Mouse (Mus musculus) frontal cortex, adult (tissue): ENCODE measurements around the gene Cemip2.
A peak's percentile ranks its signal among the peaks of the same experiment; 100 is the strongest.

Source experiments
- ATAC-seq: cut with Nextera tagmentation; 2 replicates; pipeline ENCODE4 v1.9.2; 2017; ENCODE audit warnings: mild to moderate bottlenecking, moderate library complexity, mixed read lengths; ENCODE audit not compliant: low TSS enrichment

The Cemip2 gene

GRCm38 (mm10) chr19:21779106-21779505 lies 964 bp downstream of the Cemip2 start:
- ATAC-seq = no peak; the same call in 1 of the 2 replicates

GRCm38 (mm10) chr19:21780663-21781062 lies 2.5 kb downstream of the Cemip2 start:
- ATAC-seq = no peak

GRCm38 (mm10) chr19:21781066-21781786 lies 3.1 kb downstream of the Cemip2 start:
- no peak for ATAC-seq

- no peak for ATAC-seq
These were observed 3.8 kb downstream of the Cemip2 start for GRCm38 (mm10) chr19:21781787-21782432.

GRCm38 (mm10) chr19:21783717-21784116 lies 5.6 kb downstream of the Cemip2 start:
- ATAC-seq = no peak

GRCm38 (mm10) chr19:21784331-21785131 lies 6.4 kb downstream of the Cemip2 start:
- ATAC-seq = no peak

GRCm38 (mm10) chr19:21785132-21785528 lies 7.0 kb downstream of the Cemip2 start:
- ATAC-seq = no peak

GRCm38 (mm10) chr19:21787004-21787480 lies 8.9 kb downstream of the Cemip2 start:
- ATAC-seq = peak; percentile 76

- ATAC-seq = no peak
These were observed 10.9 kb downstream of the Cemip2 start for GRCm38 (mm10) chr19:21788999-21789398.

GRCm38 (mm10) chr19:21789676-21790075 lies 11.5 kb downstream of the Cemip2 start:
- ATAC-seq = no peak

- no peak for ATAC-seq
These were observed 13.2 kb downstream of the Cemip2 start for GRCm38 (mm10) chr19:21791386-21791785.

GRCm38 (mm10) chr19:21791826-21792225 lies 13.7 kb downstream of the Cemip2 start:
- no peak; the same call in 1 of the 2 replicates for ATAC-seq

- peak; percentile 89 for ATAC-seq
These were observed 14.5 kb downstream of the Cemip2 start for GRCm38 (mm10) chr19:21792587-21793175.

GRCm38 (mm10) chr19:21794569-21794968 lies 16.4 kb downstream of the Cemip2 start:
- no peak for ATAC-seq

- no peak for ATAC-seq
These were observed 18.2 kb downstream of the Cemip2 start for GRCm38 (mm10) chr19:21796333-21796732.

- no peak for ATAC-seq
These were observed 20.6 kb downstream of the Cemip2 start for GRCm38 (mm10) chr19:21798700-21799099.

GRCm38 (mm10) chr19:21799410-21800373 lies 21.6 kb downstream of the Cemip2 start:
- peak; percentile 83 for ATAC-seq

- ATAC-seq = no peak
These were observed 26.3 kb downstream of the Cemip2 start for GRCm38 (mm10) chr19:21804488-21804887.

GRCm38 (mm10) chr19:21805305-21805704 lies 27.2 kb downstream of the Cemip2 start:
- ATAC-seq = peak; percentile 99

- ATAC-seq = no peak
These were observed 32.0 kb downstream of the Cemip2 start for GRCm38 (mm10) chr19:21810135-21810534.

- ATAC-seq = no peak
These were observed 35.4 kb downstream of the Cemip2 start for GRCm38 (mm10) chr19:21813560-21813959.
